Mouse (Mus musculus): ENCODE results near the gene Ephb4.

Gene Ephb4

GRCm38 (mm10) chr5:137334317-137334716 is 15.6 kb upstream of the Ephb4 start:
- no peak for DNase-seq (ENCODE audit: low read depth in 2 of 2, low spot score in 2 of 2)

DNA sequence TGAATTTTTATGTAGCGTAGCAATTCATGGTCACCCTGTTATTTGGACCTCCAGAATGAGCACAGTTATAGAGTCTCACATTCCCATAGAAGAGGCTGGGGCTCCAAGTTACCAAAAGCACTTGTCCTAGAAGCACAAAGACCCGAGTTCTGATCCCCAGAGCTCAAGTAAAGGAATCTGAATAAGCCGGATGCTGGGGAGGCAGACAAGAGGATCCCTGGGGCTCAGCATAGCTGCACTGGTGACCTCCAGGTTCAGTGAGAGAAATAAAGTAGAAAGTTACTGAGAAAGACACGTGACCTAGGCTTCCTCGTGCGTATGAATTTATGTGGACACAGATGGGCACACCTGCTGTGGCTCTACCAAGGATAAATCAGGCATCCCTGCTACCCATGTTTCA is 14.8 kb upstream of the Ephb4 start:
- DNase-seq (ENCODE audit: low read depth in 2 of 2, low spot score in 2 of 2): no peak

DNA sequence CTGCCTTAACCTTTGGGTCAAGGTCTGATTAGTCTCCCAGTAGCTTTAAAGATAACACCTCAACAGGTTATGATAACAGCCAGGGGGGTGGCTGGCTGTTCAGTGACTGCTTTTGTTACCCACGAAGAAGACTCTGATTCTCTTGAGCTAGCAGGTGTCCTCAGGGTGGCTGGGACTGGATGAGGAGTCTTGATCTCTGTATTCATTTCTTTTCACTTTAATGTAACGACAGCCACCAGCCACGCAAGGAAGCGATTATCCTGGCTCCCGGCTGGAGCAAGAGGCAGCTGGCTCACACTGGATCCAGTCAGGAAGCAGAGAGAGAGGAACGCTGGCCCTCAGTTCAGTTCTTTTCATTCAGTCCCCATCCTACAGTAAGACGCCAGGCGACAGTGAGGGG is 12.7 kb upstream of the Ephb4 start:
- no peak for DNase-seq (ENCODE audit: low read depth in 2 of 2, low spot score in 2 of 2)

DNA sequence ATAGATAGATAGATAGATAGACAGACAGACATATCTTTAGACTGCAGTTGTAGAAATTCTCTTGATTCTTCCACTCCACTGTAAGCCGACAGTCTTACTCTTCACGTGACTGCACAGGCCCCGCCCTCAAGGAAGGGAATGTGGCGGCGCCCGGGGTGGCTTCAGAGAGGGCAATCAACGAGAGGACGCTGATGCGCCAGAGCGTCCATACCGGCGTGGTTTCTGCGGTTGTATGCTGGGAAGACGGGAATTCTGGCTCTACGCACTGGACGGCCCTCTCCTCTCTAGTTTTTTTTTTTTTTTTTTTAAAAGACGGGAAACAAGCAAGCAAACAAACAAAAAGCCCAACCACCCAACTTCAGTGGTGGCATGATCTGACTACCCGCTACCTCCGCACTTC is 11.7 kb upstream of the Ephb4 start:
- DNase-seq (ENCODE audit: low read depth in 2 of 2, low spot score in 2 of 2): peak in 1 of 2 experiments; percentile 39

- no peak for DNase-seq (ENCODE audit: low read depth in 2 of 2, low spot score in 2 of 2)
Observed at GRCm38 (mm10) chr5:137338663-137339289, 11.1 kb upstream of the Ephb4 start.

DNA sequence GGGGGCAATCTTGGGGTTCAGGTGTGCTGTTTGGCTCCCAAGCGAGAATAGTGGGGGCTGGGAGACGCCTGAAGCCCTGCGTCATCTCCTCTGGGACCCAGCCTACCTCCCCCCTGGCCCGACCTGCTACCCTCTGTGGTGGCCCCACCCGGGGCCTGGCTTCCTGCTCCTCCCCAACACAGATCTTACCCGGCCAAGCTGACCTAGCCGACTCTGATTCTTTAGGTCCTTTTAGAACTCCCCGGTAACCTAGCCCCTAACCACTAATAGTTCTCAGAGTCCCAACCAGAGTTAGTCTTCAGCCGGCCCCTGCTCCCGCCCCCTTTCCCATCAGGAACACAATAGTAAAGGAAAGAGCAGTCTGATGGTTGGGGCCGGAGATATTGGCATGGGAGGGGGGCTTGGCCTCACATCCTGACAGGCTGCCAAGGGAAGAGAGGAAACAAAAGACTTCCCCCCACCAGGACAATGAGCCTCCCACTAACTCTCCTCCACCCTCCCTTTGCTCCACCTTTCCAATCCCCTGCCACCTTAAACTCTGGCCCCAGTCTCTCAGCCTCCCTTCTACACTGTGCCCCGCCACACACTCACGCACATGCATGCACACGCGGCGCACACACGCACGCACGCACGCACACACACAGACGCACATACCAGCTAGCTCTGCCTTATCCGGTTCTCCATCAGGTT is 10.5 kb upstream of the Ephb4 start:
- no peak for DNase-seq (ENCODE audit: low read depth in 2 of 2, low spot score in 2 of 2)

DNA sequence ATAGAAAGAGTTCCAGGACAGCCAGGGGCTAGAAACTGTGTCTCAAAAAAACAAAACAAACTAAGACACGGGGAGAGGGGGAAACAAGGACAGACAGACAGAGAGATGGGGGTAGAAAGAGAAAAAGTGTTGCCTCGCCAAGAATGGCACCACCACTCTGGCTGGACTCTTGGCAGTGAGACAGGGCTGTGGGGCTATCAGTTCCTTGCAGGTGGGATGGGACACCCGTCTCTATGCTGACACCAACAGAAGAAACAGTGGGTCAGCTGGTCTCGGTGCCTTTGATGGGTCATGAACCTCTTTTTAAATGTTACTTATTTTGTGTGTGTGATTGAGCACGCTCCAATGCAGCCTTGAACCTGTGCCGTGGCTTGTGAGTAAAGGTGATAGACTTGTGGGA is 9.7 kb upstream of the Ephb4 start:
- DNase-seq (ENCODE audit: low read depth in 2 of 2, low spot score in 2 of 2): no peak

- no peak for DNase-seq (ENCODE audit: low read depth in 2 of 2, low spot score in 2 of 2)
Observed at GRCm38 (mm10) chr5:137342407-137343012, 7.4 kb upstream of the Ephb4 start.

DNA sequence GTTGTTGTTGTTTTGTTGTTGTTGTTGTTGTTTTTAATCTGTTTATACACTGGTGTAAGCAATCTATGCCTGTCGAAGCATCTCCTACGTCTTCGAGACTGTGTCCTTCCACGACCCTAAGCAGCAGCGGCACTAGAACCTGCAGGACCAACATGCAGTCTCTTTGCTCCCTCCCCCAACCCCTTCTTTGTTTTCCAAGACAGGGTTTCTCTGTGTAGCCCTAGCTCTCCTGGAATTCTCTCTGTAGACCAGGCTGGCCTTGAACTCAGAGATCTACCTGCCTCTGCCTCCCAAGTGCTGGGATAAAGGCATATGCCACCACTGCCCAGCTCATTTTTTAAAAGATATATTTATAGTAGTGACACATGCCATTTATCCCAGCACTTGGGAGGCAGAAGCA is 6.5 kb upstream of the Ephb4 start:
- DNase-seq (ENCODE audit: low read depth in 2 of 2, low spot score in 2 of 2): no peak

GRCm38 (mm10) chr5:137343869-137344268 is 6.0 kb upstream of the Ephb4 start:
- no peak for DNase-seq (ENCODE audit: low read depth in 2 of 2, low spot score in 2 of 2)

- DNase-seq (ENCODE audit: low read depth in 2 of 2, low spot score in 2 of 2): no peak
Observed at GRCm38 (mm10) chr5:137345821-137346220, 4.1 kb upstream of the Ephb4 start.

DNA sequence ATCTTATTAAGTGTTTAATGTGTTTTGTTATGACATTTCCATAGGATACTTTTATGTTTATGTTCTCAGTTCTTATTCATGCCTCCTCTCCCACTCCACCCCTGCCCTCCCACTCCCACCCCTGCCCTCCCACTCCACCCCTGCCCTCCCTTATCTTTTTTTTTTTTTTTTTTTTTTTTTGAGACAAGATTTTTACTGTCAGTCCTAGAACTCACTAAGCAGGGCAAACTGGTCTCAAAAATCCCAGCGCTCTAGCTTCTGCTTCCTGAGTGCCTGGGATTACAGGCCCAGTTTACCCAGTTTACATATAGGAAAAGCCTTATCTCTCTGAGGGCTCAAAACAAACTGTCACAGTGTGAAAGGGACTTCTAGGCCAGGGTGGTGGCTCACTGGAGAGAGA is 3.5 kb upstream of the Ephb4 start:
- no peak for DNase-seq (ENCODE audit: low read depth in 2 of 2, low spot score in 2 of 2)

- DNase-seq (ENCODE audit: low read depth in 2 of 2, low spot score in 2 of 2): no peak
Observed at GRCm38 (mm10) chr5:137346983-137347382, 2.9 kb upstream of the Ephb4 start.

DNA sequence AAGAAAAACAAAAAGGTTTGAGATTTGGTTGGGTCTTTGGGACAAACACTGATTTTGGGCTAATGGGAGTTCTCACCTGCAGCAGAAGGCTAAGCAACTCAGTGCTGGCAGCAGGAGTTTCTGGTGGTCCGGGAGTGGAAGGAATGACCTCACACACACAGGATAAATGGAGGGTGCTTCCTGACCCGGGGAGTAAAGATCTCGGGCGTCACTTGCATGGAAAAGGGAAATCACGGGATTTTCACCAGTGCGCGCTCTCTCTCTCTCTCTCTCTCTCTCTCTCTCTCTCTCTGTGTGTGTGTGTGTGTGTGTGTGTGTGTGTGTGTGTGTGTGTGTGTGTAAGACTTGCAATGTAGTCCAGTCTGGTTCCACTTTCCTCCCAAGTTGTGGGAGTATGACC is 2.1 kb upstream of the Ephb4 start:
- no peak for DNase-seq (ENCODE audit: low read depth in 2 of 2, low spot score in 2 of 2)

GRCm38 (mm10) chr5:137348482-137349383 is 1.2 kb upstream of the Ephb4 start:
- no peak for DNase-seq (ENCODE audit: low read depth in 2 of 2, low spot score in 2 of 2)

DNA sequence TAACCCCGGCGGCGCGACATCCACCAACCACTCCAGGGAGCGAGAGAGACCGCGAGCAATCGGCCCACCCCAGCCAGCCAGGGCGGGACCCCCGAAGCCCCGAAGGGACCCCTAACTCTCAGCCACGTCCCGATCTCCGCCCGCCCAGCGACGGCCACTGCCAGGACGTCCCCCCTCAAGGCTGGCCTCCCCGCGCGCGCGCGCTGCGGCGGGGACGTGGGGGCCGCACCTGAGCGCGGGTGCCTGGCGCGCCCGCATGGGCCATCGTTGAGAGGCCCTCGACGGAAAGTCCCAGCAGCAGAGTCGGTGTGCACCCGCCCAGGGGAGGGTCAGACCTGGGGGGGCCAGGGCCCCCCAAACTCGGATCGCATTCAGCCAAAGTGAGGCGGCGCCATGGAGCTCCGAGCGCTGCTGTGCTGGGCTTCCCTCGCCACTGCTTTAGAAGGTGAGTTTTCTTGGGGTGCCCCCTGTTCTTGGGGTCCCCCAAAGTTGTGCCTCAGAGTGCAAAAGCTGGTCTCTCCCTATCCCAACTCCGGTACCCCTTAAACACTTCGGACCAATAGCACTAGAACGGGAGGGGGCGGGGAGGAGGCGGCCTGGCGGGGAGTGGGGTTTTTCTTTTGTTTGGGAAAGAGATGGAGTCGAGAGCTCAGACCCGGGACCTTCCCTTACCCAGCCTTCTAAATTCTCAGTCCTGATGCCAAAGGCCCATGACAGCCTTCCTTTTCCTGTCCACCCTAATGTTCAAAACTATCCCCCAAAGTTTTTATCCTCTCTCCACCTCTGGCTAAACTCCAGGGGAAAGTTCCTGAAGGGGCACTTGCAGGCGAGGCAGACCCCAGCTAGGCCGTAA is 522 bp downstream of the Ephb4 start:
- no peak for DNase-seq (ENCODE audit: low read depth in 2 of 2, low spot score in 2 of 2)

DNA sequence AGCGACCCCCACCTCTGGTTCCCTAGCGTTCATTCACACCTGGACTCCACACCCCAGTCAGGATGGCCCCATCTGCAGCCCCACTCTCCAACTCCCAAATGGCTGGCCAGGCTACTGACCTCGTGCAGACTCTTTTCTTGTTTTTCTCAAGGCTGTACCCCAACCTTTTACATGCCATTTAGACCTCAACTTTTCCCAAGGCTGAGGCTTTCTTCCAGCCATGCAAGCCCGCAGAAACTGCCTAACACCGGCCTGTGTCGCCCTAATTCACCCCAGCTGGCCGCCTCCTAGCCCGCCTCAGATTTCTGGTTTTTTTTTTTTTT is 1.1 kb downstream of the Ephb4 start:
- no peak for DNase-seq (ENCODE audit: low read depth in 2 of 2, low spot score in 2 of 2)

GRCm38 (mm10) chr5:137351394-137351793 is 1.5 kb downstream of the Ephb4 start:
- no peak for DNase-seq (ENCODE audit: low read depth in 2 of 2, low spot score in 2 of 2)

DNA sequence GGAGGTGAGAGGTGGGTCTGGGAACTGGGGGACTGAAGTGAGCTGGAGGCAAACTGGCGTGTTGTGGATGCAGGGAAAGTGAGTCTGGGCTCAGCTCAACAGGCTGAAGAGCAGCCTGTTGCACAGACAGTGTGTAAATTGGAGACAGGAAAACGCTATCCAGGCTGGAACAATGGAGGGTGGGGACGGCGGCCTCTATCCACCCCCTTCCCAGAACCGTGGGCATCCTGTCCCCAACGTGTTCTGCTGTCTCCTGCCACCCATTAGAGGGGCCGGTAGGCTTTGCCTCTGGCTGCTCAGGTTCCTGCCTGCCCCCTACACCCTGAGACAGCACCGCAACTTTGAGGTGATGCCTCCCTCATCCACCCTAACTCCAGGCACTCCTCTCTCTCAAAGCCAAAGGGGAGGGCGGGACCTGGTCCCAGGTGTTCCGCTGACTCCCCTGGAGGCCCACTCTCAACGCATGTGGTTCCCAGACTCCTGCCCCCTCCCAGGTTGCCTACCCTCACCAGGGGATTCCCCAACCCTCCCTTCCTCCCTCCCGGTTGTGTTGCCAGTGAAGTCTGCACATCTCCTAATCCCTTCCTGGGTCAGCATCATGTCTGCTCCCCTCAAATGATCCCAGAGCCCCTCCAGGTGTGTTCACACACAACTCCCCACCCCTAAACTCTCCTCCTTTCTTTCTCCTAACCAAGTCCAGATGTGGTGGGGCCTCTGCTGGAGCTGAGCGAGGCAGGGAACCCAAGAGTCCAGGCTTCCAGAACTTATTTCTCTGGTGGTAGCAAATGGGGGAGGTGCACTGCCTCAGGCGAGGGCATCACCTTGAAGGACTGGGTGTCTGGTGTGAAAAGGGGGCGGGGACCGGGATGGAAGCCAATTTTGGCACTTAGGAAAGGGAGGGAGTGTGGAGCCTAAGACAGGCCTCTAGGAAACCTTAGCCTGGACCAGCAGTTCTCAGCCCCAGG is 2.4 kb downstream of the Ephb4 start:
- no peak for DNase-seq (ENCODE audit: low read depth in 2 of 2, low spot score in 2 of 2)

GRCm38 (mm10) chr5:137354091-137354490 is 4.2 kb downstream of the Ephb4 start:
- DNase-seq (ENCODE audit: low read depth in 2 of 2, low spot score in 2 of 2): no peak
